In genomic region chr10:17237463-17237862, GRCm38 (mm10) we compare ENCODE assay signal across 14 mouse cellular contexts.
A peak's percentile ranks its signal among the peaks of the same experiment; 100 is the strongest.
DNase-seq lines count a peak whose midpoint lies in the region; ATAC-seq and TF ChIP-seq lines count a peak whose summit lies in the region.
"Had no signal": no experiment of that assay in that cellular context is flagged by ENCODE, and none has a peak within 500 bp of the region (broad histone marks: within the 10 kb centered on the region; RNA-seq: fewer than 3 reads in every experiment).

No protein-coding gene starts in this region.

- H3K4me1 ChIP-seq in ES-Bruce4 (ENCODE audit: control insufficient read depth, insufficient read depth, low read length) = no peaks in the 10 kb centered on the region
- H3K4me1 ChIP-seq in hindbrain, embryonic 14.5 days (replicated peaks; ENCODE audit: control insufficient read depth, insufficient read depth, low read length) = peaks cover 26% of the 10 kb centered on the region; the same call in 1 of the 2 replicates
- peaks cover 28% of the 10 kb centered on the region for H3K4me1 ChIP-seq in midbrain, embryonic 15.5 days

- TF ChIP-seq POLR2A in ES-Bruce4 (IDR thresholded peaks at IDR 0.05; ENCODE audit: insufficient read depth, low read length) = no peak

- 0 out of 2 replicates have a peak, but pooled peaks have one; percentile 52 for TF ChIP-seq EP300 in ES-Bruce4 (IDR thresholded peaks at IDR 0.05; ENCODE audit: insufficient read depth, low read depth, low read length)

- no peak overlapping the region for H3K27ac ChIP-seq in ES-Bruce4 (ENCODE audit: insufficient read depth, low read length)
- 0 out of 2 replicates have a peak overlapping the region, but pooled peaks have one; percentile 9 for H3K27ac ChIP-seq in hindbrain, embryonic 14.5 days
- no peak overlapping the region for H3K27ac ChIP-seq in midbrain, embryonic 15.5 days

- H3K4me3 ChIP-seq in ES-Bruce4 (ENCODE audit: low read depth, low read length) = no peak overlapping the region
- H3K4me3 ChIP-seq in hindbrain, embryonic 14.5 days (replicated peaks; ENCODE audit: low read length) = no peak overlapping the region
- no peak overlapping the region for H3K4me3 ChIP-seq in midbrain, embryonic 15.5 days
- H3K4me3 ChIP-seq: erythroblast, embryonic 14.5 days; megakaryocyte, embryonic 14.5 days had no signal

- no peak overlapping the region for H3K9ac ChIP-seq in ES-Bruce4 (ENCODE audit: low read depth, poor library complexity, severe bottlenecking)
- H3K9ac ChIP-seq in hindbrain, embryonic 14.5 days = no peak overlapping the region; the same call in 1 of the 2 replicates
- no peak overlapping the region for H3K9ac ChIP-seq in midbrain, embryonic 15.5 days

- 23% methylated on average over 11 of the region's 11 CpGs for WGBS in hindbrain, embryonic 14.5 days
- WGBS in midbrain, embryonic 15.5 days = 31% methylated on average over 11 of the region's 11 CpGs

- 0 out of 2 replicates have a peak, but pooled peaks cover 3% of the 10 kb centered on the region for H3K9me3 ChIP-seq in ES-Bruce4 (replicated peaks; ENCODE audit: control insufficient read depth, insufficient read depth, low read length, poor library complexity, severe bottlenecking)
- H3K9me3 ChIP-seq in hindbrain, embryonic 14.5 days (ENCODE audit: control insufficient read depth, low read length) = no peaks in the 10 kb centered on the region
- H3K9me3 ChIP-seq in midbrain, embryonic 15.5 days = no peaks in the 10 kb centered on the region
- H3K9me3 ChIP-seq: megakaryocyte, embryonic 14.5 days had no signal

- H3K27me3 ChIP-seq in ES-Bruce4 (ENCODE audit: control insufficient read depth, insufficient read depth, low read length, poor library complexity, severe bottlenecking) = no peaks in the 10 kb centered on the region
- no peaks in the 10 kb centered on the region for H3K27me3 ChIP-seq in hindbrain, embryonic 14.5 days (ENCODE audit: control insufficient read depth, insufficient read depth, low read length)
- no peaks in the 10 kb centered on the region for H3K27me3 ChIP-seq in midbrain, embryonic 15.5 days (replicated peaks)
- H3K27me3 ChIP-seq: megakaryocyte, embryonic 14.5 days had no signal

- no peak for TF ChIP-seq CTCF in ES-Bruce4 (IDR thresholded peaks at IDR 0.05; ENCODE audit: low read depth, low read length)

- no peak for DNase-seq in cerebellum, adult 11 months
- DNase-seq in hindbrain, embryonic 14.5 days (ENCODE audit: low spot score) = no peak
- DNase-seq in layer of hippocampus, adult 9-10 months (ENCODE audit: low spot score) = no peak
- DNase-seq in layer of hippocampus, postnatal 36 days = no peak
- no peak for DNase-seq in spleen, postnatal 10 days (ENCODE audit: low spot score in 2 of 2)
- DNase-seq: kidney, postnatal 25 days; left cerebral cortex, postnatal 4 days; lung, adult 2 months; thymus, adult 18-20 months had no signal

- H3K4me2 ChIP-seq in hindbrain, embryonic 14.5 days (replicated peaks) = peak overlapping the region; percentile 32
- H3K4me2 ChIP-seq in midbrain, embryonic 15.5 days = peak overlapping the region; percentile 1; the same call in 1 of the 2 replicates

- H3K36me3 ChIP-seq in ES-Bruce4 (ENCODE audit: control insufficient read depth, insufficient read depth, low read length, poor library complexity, severe bottlenecking) = no peaks in the 10 kb centered on the region
- no peaks in the 10 kb centered on the region for H3K36me3 ChIP-seq in hindbrain, embryonic 14.5 days (replicated peaks; ENCODE audit: control insufficient read depth, insufficient read depth)
- H3K36me3 ChIP-seq in midbrain, embryonic 15.5 days (replicated peaks) = no peaks in the 10 kb centered on the region

- 0 out of 2 replicates have a peak, but pooled peaks have one; percentile 18 for ATAC-seq in cerebellum, adult (ENCODE audit: insufficient number of reproducible peaks, low FRiP score, low TSS enrichment)
- no peak for ATAC-seq in hindbrain, embryonic 14.5 days (ENCODE audit: low FRiP score)
- ATAC-seq in midbrain, embryonic 15.5 days (replicated peaks) = no peak
